Mouse (Mus musculus): ENCODE measurements around the gene Cpm. TPM values are rescaled to one million over a fixed set of nuclear protein-coding genes. Genes with fewer than 3 reads are reported as not detected.

Gene Cpm
- polyA plus RNA-seq, 1 experiment from 2014 or later: 38.3 TPM

DNA sequence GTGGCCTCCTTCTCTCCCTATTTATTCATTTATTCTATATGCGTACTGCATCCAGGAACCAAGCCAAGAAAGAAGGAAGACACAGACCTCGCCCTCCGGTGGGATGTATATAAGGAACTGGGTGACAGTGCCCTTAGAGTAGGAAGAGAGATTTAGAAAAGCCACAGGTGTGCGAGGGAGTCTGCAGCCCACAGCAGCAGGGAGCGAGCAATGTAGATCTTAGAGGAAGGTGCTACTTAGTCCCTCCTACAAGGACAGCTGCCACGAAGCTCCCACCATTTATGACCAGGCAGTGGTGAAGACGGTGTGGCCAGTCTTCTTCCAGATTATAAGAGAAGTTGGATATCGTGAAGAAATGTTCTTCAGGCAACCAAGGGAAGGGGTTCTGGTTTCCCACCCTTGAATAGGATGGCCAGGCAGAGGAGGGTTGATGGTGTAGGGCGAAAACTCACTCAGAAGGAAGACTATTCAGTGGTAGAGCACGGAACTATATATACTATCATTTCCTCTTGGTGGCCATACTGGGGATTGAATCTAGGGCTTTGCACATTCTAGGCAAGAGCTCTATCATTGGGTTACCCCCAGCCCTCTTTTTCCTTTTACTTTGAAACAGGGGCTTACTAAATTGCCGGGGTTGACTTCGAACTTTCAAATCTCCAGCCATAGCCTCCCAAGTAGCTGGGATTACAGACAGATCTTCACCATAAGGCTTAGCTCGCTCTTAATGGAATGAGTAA is 42.8 kb downstream of the Cpm start:
- WGBS: 86% methylated on average over 13 of the region's 13 CpGs
- peaks cover 22% of the 10 kb centered on the region for H3K4me1 ChIP-seq (ENCODE audit: control insufficient read depth, insufficient read depth, low read length)
- DNase-seq (ENCODE audit: low spot score) (no peak), ATAC-seq (ENCODE audit: insufficient number of reproducible peaks, low FRiP score, low TSS enrichment, low read depth) (no peak)
- no peaks in the 10 kb centered on the region for H3K27me3 ChIP-seq (ENCODE audit: control insufficient read depth, insufficient read depth, low read length)
- no peak overlapping the region for H3K4me3 ChIP-seq (ENCODE audit: low read depth, low read length)
- no peak overlapping the region for H3K9ac ChIP-seq (ENCODE audit: low read length)
- no peaks in the 10 kb centered on the region for H3K9me3 ChIP-seq (ENCODE audit: control insufficient read depth, low read length)
- H3K27ac ChIP-seq (replicated peaks; ENCODE audit: low read depth, low read length): no peak overlapping the region
- no peaks in the 10 kb centered on the region for H3K36me3 ChIP-seq (ENCODE audit: control insufficient read depth, insufficient read depth, low read length)
- no peak overlapping the region for H3K4me2 ChIP-seq (ENCODE audit: low read depth, severe bottlenecking)

DNA sequence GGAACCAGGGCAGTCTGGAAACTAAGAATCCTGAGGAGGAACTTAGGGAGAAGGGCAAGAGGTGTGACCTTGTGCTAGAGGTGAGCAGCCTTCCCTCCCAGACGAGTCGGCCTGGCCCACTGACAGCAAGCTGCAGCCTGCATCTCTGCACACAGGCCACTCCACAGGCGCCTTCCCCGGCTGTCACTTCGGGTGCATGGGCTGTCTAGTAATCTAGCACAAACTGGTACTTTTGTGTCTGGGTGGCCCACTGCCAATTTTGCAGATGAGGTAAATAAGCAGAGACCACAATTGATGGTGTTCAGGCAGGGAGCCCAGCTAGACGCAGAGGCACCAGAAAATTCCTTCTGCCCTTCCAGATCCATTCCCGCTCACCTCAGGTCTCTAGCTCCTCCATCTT is 43.4 kb downstream of the Cpm start:
- no peaks in the 10 kb centered on the region for H3K36me3 ChIP-seq (ENCODE audit: control insufficient read depth, insufficient read depth, low read length)
- H3K9ac ChIP-seq (ENCODE audit: low read length): no peak overlapping the region
- no peaks in the 10 kb centered on the region for H3K27me3 ChIP-seq (ENCODE audit: control insufficient read depth, insufficient read depth, low read length)
- no peak overlapping the region for H3K4me3 ChIP-seq (ENCODE audit: low read depth, low read length)
- no peaks in the 10 kb centered on the region for H3K9me3 ChIP-seq (ENCODE audit: control insufficient read depth, low read length)
- ATAC-seq (ENCODE audit: insufficient number of reproducible peaks, low FRiP score, low TSS enrichment, low read depth) (no peak), DNase-seq (ENCODE audit: low spot score) (no peak)
- H3K4me2 ChIP-seq (ENCODE audit: low read depth, severe bottlenecking): no peak overlapping the region
- no peak overlapping the region for H3K27ac ChIP-seq (replicated peaks; ENCODE audit: low read depth, low read length)
- peaks cover 22% of the 10 kb centered on the region for H3K4me1 ChIP-seq (ENCODE audit: control insufficient read depth, insufficient read depth, low read length)
- 62% methylated on average over 7 of the region's 7 CpGs for WGBS

DNA sequence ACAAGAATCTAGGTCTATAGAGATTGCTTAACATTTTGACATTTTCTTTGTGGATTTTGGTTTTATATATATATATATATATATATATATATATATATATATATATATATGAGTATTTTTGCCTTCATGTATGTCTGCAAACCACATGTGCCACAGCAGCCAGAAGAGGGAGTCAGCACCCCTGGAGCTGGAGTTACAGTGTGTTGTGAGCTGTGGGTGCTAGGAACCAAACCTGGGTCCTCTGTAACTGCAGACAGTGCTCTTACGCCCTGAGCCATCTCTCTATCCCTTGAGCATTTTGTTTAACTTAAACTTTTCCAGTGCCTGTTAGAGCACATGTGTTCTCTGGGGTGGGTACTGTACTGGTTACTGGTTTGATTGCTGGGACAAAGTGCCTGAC is 44.6 kb downstream of the Cpm start:
- H3K36me3 ChIP-seq (ENCODE audit: control insufficient read depth, insufficient read depth, low read length): no peaks in the 10 kb centered on the region
- 96% methylated on average over 1 of the region's 1 CpGs for WGBS
- H3K9me3 ChIP-seq (ENCODE audit: control insufficient read depth, low read length): no peaks in the 10 kb centered on the region
- no peak overlapping the region for H3K9ac ChIP-seq (ENCODE audit: low read length)
- no peak overlapping the region for H3K4me3 ChIP-seq (ENCODE audit: low read depth, low read length)
- H3K27me3 ChIP-seq (ENCODE audit: control insufficient read depth, insufficient read depth, low read length): no peaks in the 10 kb centered on the region
- DNase-seq (ENCODE audit: low spot score) (no peak), ATAC-seq (ENCODE audit: insufficient number of reproducible peaks, low FRiP score, low TSS enrichment, low read depth) (no peak)
- H3K27ac ChIP-seq (replicated peaks; ENCODE audit: low read depth, low read length): no peak overlapping the region
- H3K4me1 ChIP-seq (ENCODE audit: control insufficient read depth, insufficient read depth, low read length): peaks cover 18% of the 10 kb centered on the region
- H3K4me2 ChIP-seq (ENCODE audit: low read depth, severe bottlenecking): no peak overlapping the region

- Histone ChIP-seq H3K36me3 (ENCODE audit: control insufficient read depth, insufficient read depth, low read length) (no peaks in the 10 kb centered on the region), H3K9me3 (ENCODE audit: control insufficient read depth, low read length) (no peaks in the 10 kb centered on the region), H3K4me3 (ENCODE audit: low read depth, low read length) (no peak overlapping the region), H3K27ac (replicated peaks; ENCODE audit: low read depth, low read length) (no peak overlapping the region), H3K9ac (ENCODE audit: low read length) (no peak overlapping the region), H3K4me1 (ENCODE audit: control insufficient read depth, insufficient read depth, low read length) (peaks cover 12% of the 10 kb centered on the region), H3K27me3 (ENCODE audit: control insufficient read depth, insufficient read depth, low read length) (no peaks in the 10 kb centered on the region), H3K4me2 (ENCODE audit: low read depth, severe bottlenecking) (no peak overlapping the region)
- WGBS: 86% methylated on average over 3 of the region's 3 CpGs
- DNase-seq (ENCODE audit: low spot score) (no peak), ATAC-seq (ENCODE audit: insufficient number of reproducible peaks, low FRiP score, low TSS enrichment, low read depth) (no peak)
Measured at GRCm38 (mm10) chr10:117674359-117675019, 45.2 kb downstream of the Cpm start.

GRCm38 (mm10) chr10:117675096-117676035 is 46.1 kb downstream of the Cpm start:
- WGBS: 40% methylated on average over 20 of the region's 20 CpGs
- H3K27ac ChIP-seq (replicated peaks; ENCODE audit: low read depth, low read length): no peak overlapping the region
- H3K9me3 ChIP-seq (ENCODE audit: control insufficient read depth, low read length): no peaks in the 10 kb centered on the region
- H3K4me2 ChIP-seq (ENCODE audit: low read depth, severe bottlenecking): peak overlapping the region; percentile 33; the same call in 1 of the 2 replicates
- peaks cover 10% of the 10 kb centered on the region; the same call in 1 of the 2 replicates for H3K4me1 ChIP-seq (ENCODE audit: control insufficient read depth, insufficient read depth, low read length)
- H3K4me3 ChIP-seq (ENCODE audit: low read depth, low read length): 0 out of 2 replicates have a peak overlapping the region, but pooled peaks have one; percentile 14
- peak; percentile 75 for DNase-seq (ENCODE audit: low spot score)
- peak; percentile 70; the same call in 1 of the 2 replicates for ATAC-seq (ENCODE audit: insufficient number of reproducible peaks, low FRiP score, low TSS enrichment, low read depth)
- H3K27me3 ChIP-seq (ENCODE audit: control insufficient read depth, insufficient read depth, low read length): no peaks in the 10 kb centered on the region
- no peak overlapping the region for H3K9ac ChIP-seq (ENCODE audit: low read length)
- no peaks in the 10 kb centered on the region for H3K36me3 ChIP-seq (ENCODE audit: control insufficient read depth, insufficient read depth, low read length)

GRCm38 (mm10) chr10:117676036-117676643 is 46.8 kb downstream of the Cpm start:
- no peak overlapping the region for H3K27ac ChIP-seq (replicated peaks; ENCODE audit: low read depth, low read length)
- H3K36me3 ChIP-seq (ENCODE audit: control insufficient read depth, insufficient read depth, low read length): no peaks in the 10 kb centered on the region
- peaks cover 8% of the 10 kb centered on the region; the same call in 1 of the 2 replicates for H3K4me1 ChIP-seq (ENCODE audit: control insufficient read depth, insufficient read depth, low read length)
- H3K27me3 ChIP-seq (ENCODE audit: control insufficient read depth, insufficient read depth, low read length): no peaks in the 10 kb centered on the region
- H3K9ac ChIP-seq (ENCODE audit: low read length): no peak overlapping the region
- ATAC-seq (ENCODE audit: insufficient number of reproducible peaks, low FRiP score, low TSS enrichment, low read depth) (no peak), DNase-seq (ENCODE audit: low spot score) (no peak)
- 0 out of 2 replicates have a peak overlapping the region, but pooled peaks have one; percentile 14 for H3K4me3 ChIP-seq (ENCODE audit: low read depth, low read length)
- H3K4me2 ChIP-seq (ENCODE audit: low read depth, severe bottlenecking): peak overlapping the region; percentile 33
- H3K9me3 ChIP-seq (ENCODE audit: control insufficient read depth, low read length): no peaks in the 10 kb centered on the region
- 38% methylated on average over 19 of the region's 19 CpGs for WGBS

GRCm38 (mm10) chr10:117676644-117677313 is 47.5 kb downstream of the Cpm start:
- H3K9ac ChIP-seq (ENCODE audit: low read length): no peak overlapping the region
- H3K4me3 ChIP-seq (ENCODE audit: low read depth, low read length): no peak overlapping the region
- no peaks in the 10 kb centered on the region for H3K9me3 ChIP-seq (ENCODE audit: control insufficient read depth, low read length)
- peak overlapping the region; percentile 33 for H3K4me2 ChIP-seq (ENCODE audit: low read depth, severe bottlenecking)
- H3K27ac ChIP-seq (replicated peaks; ENCODE audit: low read depth, low read length): no peak overlapping the region
- ATAC-seq (ENCODE audit: insufficient number of reproducible peaks, low FRiP score, low TSS enrichment, low read depth) (no peak), DNase-seq (ENCODE audit: low spot score) (no peak)
- H3K27me3 ChIP-seq (ENCODE audit: control insufficient read depth, insufficient read depth, low read length): no peaks in the 10 kb centered on the region
- WGBS: 34% methylated on average over 17 of the region's 17 CpGs
- H3K4me1 ChIP-seq (ENCODE audit: control insufficient read depth, insufficient read depth, low read length): peaks cover 8% of the 10 kb centered on the region; the same call in 1 of the 2 replicates
- no peaks in the 10 kb centered on the region for H3K36me3 ChIP-seq (ENCODE audit: control insufficient read depth, insufficient read depth, low read length)

Measured in limb, embryonic 11.5 days (tissue).